Mouse (Mus musculus) mouse embryonic stem cell (cell line): ENCODE results near the gene Iba57.

Experiments used
- in situ Hi-C, 2 experiments: fragments of 300-500 bp; cut with MboI; formaldehyde crosslinking; loops; 1 replicate in 1 of 2; 3 replicates in 1 of 2; pipeline ENCODE4 v1.14.3; 2019 to 2020; ENCODE audit warnings: low sequenced_read_pairs in 2 of 2, low pct_unique_long_range_greater_than_20kb in 1 of 2, mixed read lengths in 1 of 2; ENCODE audit not compliant: unreplicated experiment in 1 of 2

Gene Iba57

DNA sequence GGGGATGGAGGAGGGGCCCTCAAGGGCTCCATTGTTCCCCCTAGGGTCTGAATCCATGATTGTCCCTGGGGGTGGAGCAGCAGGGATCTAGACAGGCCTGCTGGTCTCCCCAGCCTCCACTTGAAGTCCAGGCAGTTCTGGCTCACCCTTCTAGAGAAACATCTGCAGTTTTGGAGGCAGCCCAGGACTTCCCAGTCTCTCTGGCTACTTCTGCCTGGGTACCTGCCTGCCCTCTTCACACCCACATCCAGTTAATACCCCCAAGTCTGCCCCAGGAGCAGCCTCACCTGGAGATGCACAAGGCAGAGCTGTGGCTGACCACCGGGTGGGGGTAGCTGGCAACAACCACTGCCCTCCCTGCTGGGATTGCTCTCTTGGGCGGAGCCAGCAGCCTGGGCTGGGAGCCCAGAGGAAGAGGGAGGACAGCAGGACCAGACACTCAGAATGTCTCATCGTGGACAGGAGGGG is 19.4 kb upstream of the Iba57 start, which contains the start of gene Gjc2:
Gene Gjc2, minus strand, starts transcription at position 350 of the 468 bp plus-strand sequence.
- in situ Hi-C loops: no loop called here

DNA sequence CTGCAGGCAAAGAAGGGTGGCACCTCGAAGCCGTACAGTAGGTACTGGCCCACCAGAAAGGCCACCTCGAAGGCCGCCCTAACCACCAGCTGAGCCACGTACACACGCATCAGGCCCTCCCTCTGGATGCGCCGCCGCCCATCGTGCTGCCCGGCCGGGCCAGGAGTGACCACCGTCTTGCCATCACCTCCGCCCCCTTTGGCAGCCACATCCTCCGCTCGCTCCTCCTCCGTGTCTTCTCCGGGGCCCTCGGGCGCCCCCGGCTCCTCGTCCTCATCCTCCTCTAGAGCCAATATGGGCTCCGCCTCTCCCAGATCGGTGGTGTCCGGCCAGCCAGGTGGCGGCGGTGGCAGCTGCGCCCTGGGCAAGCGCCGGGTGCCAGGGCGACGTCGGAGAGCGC is 13.4 kb upstream of the Iba57 start:
- in situ Hi-C loops: no loop called here

GRCm38 (mm10) chr11:59176475-59176874 is 12.9 kb upstream of the Iba57 start:
- in situ Hi-C loops: no loop called here

DNA sequence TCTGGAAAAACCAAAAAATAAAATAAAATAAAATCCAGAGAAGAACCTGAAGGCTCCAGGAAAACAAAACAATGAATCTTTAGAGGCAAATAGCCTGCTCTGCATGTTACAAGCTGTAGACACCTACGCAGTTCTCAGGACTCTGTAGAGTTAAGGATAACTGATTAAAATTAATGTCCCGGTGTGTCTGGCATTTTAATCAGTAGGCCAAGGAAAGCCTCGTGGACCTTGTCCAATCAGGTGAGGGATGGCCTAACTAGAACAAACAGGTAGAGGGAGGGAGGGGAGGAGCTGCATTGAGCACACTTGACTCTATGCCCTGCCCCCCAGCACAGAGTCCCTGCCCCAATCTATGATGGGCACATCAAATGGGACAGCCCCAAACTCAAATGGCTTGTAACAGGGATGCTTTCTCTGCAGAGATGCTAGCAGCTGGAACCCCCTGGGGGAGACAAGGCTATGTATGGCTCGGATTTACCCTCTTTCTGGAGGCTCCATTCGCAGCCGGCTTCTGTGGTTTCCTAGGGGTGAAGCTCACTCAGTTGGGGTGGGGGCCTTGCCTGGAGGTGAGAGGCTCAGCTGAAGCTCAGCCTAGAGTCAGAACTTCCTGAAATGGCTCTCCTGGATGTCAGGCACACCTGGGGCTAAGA is 10.8 kb upstream of the Iba57 start:
- in situ Hi-C loops: no loop called here

GRCm38 (mm10) chr11:59170549-59170948 is 7.0 kb upstream of the Iba57 start:
- in situ Hi-C loops: no loop called here

- in situ Hi-C loops: no loop called here
Measured at GRCm38 (mm10) chr11:59169807-59170206, 6.3 kb upstream of the Iba57 start.

DNA sequence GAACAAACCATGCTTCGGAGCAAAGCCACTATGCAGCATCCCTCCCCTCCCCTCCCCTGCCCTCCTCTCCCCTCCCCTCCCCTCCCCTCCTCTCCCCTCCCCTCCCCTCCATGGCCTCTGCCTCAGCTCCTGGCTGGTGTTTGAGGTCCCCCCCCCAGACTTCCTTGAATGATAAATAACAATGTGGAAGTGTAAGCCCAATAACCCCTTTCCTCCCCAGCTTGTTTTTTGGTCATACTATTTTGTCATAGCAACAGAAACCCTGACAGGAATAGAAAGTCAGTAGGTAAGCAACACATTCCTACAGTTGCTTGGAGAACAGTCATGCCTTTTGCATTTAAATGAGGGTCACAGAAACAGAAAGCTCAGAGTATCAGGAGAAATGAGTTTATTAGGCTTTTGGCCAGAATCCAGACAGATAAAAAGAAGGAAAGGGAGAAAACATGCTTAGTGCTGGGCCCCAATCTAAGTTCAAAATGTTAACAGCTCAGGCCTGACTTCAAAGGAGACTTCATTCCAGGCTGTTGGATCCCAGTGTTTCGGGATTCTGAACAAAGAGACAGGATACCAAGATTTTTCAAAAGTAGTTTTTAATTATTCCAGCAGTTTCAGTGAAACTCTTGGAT is 2.2 kb upstream of the Iba57 start:
- in situ Hi-C loops: no loop called here

- in situ Hi-C loops: no loop called here
Measured at GRCm38 (mm10) chr11:59164384-59164783, 845 bp upstream of the Iba57 start.

- in situ Hi-C loops: no loop called here
Measured at GRCm38 (mm10) chr11:59162443-59163254, 890 bp downstream of the Iba57 start.

DNA sequence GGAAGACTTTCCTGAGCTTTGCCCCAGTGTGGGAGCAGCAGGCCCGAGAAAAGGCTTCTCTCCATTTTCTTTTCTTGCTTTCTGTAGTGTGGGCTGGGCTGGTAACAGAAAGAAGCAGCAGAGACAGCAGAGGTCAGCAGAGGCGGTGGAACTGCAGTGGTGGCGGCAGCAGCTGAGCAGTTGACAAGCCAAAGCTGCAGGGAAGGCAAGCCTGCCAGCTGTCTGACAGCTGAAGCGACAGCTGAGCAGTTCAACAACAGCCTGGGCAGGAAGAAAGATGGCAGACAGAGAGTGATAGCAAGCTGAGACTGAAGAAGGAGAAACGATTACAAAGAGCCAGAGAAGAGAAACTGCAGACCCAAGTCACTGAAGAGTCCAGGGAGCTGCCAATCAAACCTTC is 2.1 kb downstream of the Iba57 start:
- in situ Hi-C loops: no loop called here

- in situ Hi-C loops: no loop called here
Measured at GRCm38 (mm10) chr11:59159558-59159957, 4.0 kb downstream of the Iba57 start.

- in situ Hi-C loops: no loop called here
Measured at GRCm38 (mm10) chr11:59159099-59159498, 4.4 kb downstream of the Iba57 start.

DNA sequence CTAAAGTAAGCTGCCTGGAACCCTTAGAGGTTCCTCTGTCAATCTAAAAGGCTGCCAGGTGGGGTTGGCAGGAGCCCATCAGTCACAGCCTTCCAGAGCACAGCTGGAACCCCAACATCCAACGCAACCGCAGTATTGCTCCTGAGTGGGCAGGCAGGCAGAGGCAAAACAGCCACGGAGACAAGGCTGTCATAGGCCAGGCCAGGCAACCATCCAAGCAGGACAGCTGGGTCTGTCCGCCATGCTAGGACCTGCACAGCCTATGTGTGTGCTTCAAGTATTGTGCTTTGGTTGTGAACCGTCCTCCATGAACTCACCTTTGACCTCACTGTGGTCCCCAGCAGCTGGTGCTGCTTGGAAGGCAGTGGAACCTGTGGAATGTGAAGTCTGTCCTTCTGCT is 7.6 kb downstream of the Iba57 start:
- in situ Hi-C loops: no loop called here

- in situ Hi-C loops: no loop called here
Measured at GRCm38 (mm10) chr11:59154220-59154619, 9.3 kb downstream of the Iba57 start.

GRCm38 (mm10) chr11:59151729-59152128 is 11.8 kb downstream of the Iba57 start:
- in situ Hi-C loops: no loop called here

- in situ Hi-C loops: no loop called here
Measured at GRCm38 (mm10) chr11:59149302-59149701, 14.2 kb downstream of the Iba57 start.

DNA sequence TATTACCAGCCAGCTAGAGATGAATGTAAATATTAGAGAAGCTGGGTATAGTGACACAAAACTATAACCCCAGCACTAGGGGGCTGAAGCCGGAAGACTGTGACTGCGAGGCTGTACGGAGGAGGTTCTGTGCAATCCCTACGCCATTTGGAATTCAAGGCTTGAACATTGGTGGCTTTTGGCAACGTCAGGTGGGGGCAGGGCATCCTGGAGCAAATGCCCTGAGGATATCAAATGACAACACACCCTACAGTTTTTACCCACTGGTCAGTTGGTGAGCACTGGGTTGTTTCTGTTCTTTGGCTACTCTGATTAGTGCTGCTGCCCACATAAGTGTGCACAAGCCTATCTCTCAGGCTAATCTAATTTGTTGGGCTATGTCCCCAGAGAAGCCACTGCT is 20.6 kb downstream of the Iba57 start:
- in situ Hi-C loops: no loop called here

- in situ Hi-C loops: no loop called here
Measured at GRCm38 (mm10) chr11:59141772-59142370, 21.7 kb downstream of the Iba57 start.
